Mouse (Mus musculus) Patski (cell line): Measurements from ENCODE around the gene Zdhhc13. TPM values are rescaled to one million over a fixed set of nuclear protein-coding genes. Genes with fewer than 3 reads are reported as not detected.
A peak's percentile ranks its signal among the peaks of the same experiment; 100 is the strongest.

Experiments used
- ATAC-seq: fragments of 100-300 bp; one replicate; pipeline ENCODE4 v1.8.0; 2021
- CTCF ChIA-PET: fragments of 350-600 bp; sonication (Branson Sonifier 250); formaldehyde crosslinking; loops from one replicate; lab custom pipeline; 2022; ENCODE audit warnings: inconsistent platforms; lab: Charles Lee
- POLR2A ChIA-PET: fragments of 350-600 bp; sonication (Branson Sonifier 250); formaldehyde crosslinking; loops from one replicate; lab custom pipeline; 2022; ENCODE audit warnings: antibody characterized with exemption, inconsistent platforms; lab: Charles Lee
- DNase-seq: peaks from one replicate; pipeline ENCODE4 v3.0.0-alpha.2; 2011; ENCODE audit warnings: low read depth, low spot score
- H3K27me3 ChIP-seq: fragments of 371-371 bp; one replicate; pipeline ENCODE4 v1.5.1; 2021
- CTCF ChIP-seq: fragments of 100-300 bp; IDR thresholded peaks from one replicate; pipeline ENCODE4 v1.5.1; 2021
- in situ Hi-C: fragments of 300-500 bp; cut with MboI; formaldehyde crosslinking; loops from 3 replicates; pipeline ENCODE4 v1.11.1; 2018; ENCODE audit warnings: low pct_unique_long_range_greater_than_20kb, mixed read lengths
- polyA plus RNA-seq: library from polyadenylated mRNA; unstranded; gene quantifications from one replicate; pipeline ENCODE4 v1.2.3, GENCODE M21; 2021

The Zdhhc13 gene
- polyA plus RNA-seq, 1 experiment from 2014 or later: 59.2 TPM

- CTCF ChIA-PET: interaction anchor here (1.1 to 1.4 kb wide), 2 partner anchors 10 to 13 kb away, joined by 3 read pairs; no protein-coding TSS in a partner anchor
- POLR2A ChIA-PET: interaction anchor here (0.9 kb wide), 1 partner anchor 19 kb away, joined by 3 read pairs; no protein-coding TSS in a partner anchor
- no peaks in the 10 kb centered on the region for H3K27me3 ChIP-seq
- no peak for TF ChIP-seq CTCF
- ATAC-seq (no peak), DNase-seq (no peak)
- in situ Hi-C loops: no loop called here
Measured at GRCm38 (mm10) chr7:48847820-48848650, 59.2 kb downstream of the Zdhhc13 start, which contains the start of gene Csrp3. TSS of gene Csrp3 (minus strand) at chr7:48848033.

- DNase-seq (no peak), ATAC-seq (no peak)
- no peak for TF ChIP-seq CTCF
- ChIA-PET POLR2A (no interaction called here), CTCF (interaction anchor here (0.7 to 1.3 kb wide), 5 partner anchors 7 to 15 kb away, joined by 3 read pairs; no protein-coding TSS in a partner anchor)
- in situ Hi-C loops: no loop called here
- H3K27me3 ChIP-seq: no peaks in the 10 kb centered on the region
Measured at GRCm38 (mm10) chr7:48851529-48852104, 62.8 kb downstream of the Zdhhc13 start.

- ChIA-PET CTCF (interaction anchor here (1.1 kb wide), 1 partner anchor 11 kb away, joined by 3 read pairs; no protein-coding TSS in a partner anchor), POLR2A (no interaction called here)
- no peak for DNase-seq
- H3K27me3 ChIP-seq: no peaks in the 10 kb centered on the region
- in situ Hi-C loops: no loop called here
- TF ChIP-seq CTCF: no peak
- ATAC-seq: no peak
Measured at GRCm38 (mm10) chr7:48853496-48853895, 64.7 kb downstream of the Zdhhc13 start.

DNA sequence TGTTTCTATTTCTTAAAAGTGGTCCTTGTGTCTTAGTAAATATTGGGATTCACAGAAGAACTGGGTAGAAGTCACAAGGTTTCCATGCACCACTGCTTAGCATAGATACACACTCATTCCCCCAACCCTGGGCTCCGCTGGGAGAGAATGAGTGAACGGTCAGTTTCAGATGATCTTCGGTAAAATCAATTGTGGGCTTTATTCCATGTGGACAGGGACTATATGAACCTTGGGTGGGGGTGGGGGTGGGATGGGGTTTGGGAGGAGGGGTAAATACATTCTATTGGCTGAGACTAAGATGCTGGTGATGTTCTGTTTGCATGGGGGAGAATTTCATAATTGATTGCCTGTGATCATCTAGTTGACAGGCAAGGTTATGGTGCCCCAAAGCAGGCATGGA is 66.7 kb downstream of the Zdhhc13 start:
- no peak for TF ChIP-seq CTCF
- in situ Hi-C loops: no loop called here
- H3K27me3 ChIP-seq: no peaks in the 10 kb centered on the region
- ChIA-PET POLR2A (no interaction called here), CTCF (interaction anchor here (1.0 to 1.6 kb wide), 3 partner anchors 9 to 24 kb away, joined by 3 to 4 read pairs (median 4); no protein-coding TSS in a partner anchor)
- no peak for ATAC-seq
- no peak for DNase-seq

DNA sequence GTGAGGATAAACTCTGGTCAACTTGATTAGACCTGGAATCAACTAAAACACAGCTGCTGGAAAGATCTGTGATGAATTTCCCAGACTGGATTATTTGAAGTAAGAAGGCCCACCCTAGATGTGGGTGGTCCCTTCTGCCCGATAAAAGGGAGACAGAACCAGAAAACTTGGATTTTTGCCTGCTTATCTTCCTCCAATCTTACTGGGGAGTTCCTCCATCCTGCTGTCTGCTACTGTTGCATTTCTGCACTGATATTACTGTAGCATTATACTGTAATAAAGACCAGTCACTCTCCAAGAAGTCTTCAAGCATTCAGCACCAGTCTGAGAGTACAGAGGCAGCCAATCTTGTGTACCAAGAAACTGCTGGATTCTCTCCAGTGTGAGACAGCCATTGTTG is 69.5 kb downstream of the Zdhhc13 start:
- ChIA-PET CTCF (interaction anchor here (1.4 to 1.7 kb wide), 2 partner anchors 10 to 13 kb away, joined by 3 to 5 read pairs; partner anchors contain the start of gene Csrp3), POLR2A (interaction anchor here (0.6 kb wide), 1 partner anchor 112 kb away, joined by 3 read pairs; no protein-coding TSS in a partner anchor)
- no peak for TF ChIP-seq CTCF
- DNase-seq (no peak), ATAC-seq (no peak)
- H3K27me3 ChIP-seq: no peaks in the 10 kb centered on the region
- in situ Hi-C loops: no loop called here

DNA sequence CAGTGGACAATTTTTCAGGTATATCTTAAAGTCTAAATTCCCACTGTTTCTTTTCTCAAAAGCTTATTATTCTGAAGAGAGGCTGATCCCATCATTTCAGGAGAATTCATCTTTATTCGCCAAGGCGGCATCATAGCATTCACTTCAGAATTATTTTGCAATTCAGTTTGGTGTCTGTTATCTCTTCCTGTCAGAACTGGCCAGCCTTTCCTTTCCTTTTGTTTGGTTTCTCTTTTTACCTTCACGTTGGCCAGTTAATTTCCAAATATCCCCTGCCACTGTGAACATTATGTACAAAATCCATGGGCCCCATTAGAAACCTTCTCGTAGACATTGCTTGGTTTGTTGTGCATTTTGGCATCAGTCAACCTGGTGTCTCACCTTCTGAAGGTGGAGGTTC is 70.6 kb downstream of the Zdhhc13 start:
- TF ChIP-seq CTCF: no peak
- H3K27me3 ChIP-seq: no peaks in the 10 kb centered on the region
- in situ Hi-C loops: no loop called here
- ChIA-PET CTCF (interaction anchor here (0.7 kb wide), 1 partner anchor 33 kb away, joined by 3 read pairs; no protein-coding TSS in a partner anchor), POLR2A (no interaction called here)
- DNase-seq (no peak), ATAC-seq (no peak)

DNA sequence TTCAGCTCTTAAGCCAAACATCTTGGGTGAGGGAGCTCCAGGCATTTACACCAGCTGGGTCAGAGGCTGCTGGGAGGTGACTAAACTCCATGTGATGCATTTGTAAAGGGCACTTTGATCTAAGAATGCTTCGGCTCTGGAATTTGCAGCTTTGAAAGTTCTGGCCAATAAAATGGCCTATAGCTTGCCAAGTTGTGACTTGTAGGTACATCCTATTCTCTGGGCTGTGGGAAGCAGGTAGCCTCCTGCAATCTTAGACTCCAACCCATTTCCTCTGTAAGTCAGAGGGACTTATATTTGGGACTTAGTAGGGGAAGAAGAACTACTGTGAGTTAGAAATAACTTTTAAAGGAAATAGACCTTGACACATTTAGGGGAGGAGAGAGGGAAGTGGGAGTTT is 72.1 kb downstream of the Zdhhc13 start:
- no peak for DNase-seq
- POLR2A ChIA-PET: no interaction called here

GRCm38 (mm10) chr7:48861796-48862195 is 73.0 kb downstream of the Zdhhc13 start:
- no peaks in the 10 kb centered on the region for H3K27me3 ChIP-seq
- ChIA-PET CTCF (interaction anchor here (1.4 kb wide), 1 partner anchor 97 kb away, joined by 3 read pairs; no protein-coding TSS in a partner anchor), POLR2A (no interaction called here)
- ATAC-seq (no peak), DNase-seq (no peak)
- in situ Hi-C loops: no loop called here
- no peak for TF ChIP-seq CTCF

More for the DNA sequence above, 72.1 kb downstream of the Zdhhc13 start:
- peak; percentile 81 for ATAC-seq
- CTCF ChIA-PET: interaction anchor here (0.7 to 1.4 kb wide), 2 partner anchors 9 to 12 kb away, joined by 3 read pairs; no protein-coding TSS in a partner anchor
- no peak for TF ChIP-seq CTCF
- in situ Hi-C loops: no loop called here
- H3K27me3 ChIP-seq: no peaks in the 10 kb centered on the region

DNA sequence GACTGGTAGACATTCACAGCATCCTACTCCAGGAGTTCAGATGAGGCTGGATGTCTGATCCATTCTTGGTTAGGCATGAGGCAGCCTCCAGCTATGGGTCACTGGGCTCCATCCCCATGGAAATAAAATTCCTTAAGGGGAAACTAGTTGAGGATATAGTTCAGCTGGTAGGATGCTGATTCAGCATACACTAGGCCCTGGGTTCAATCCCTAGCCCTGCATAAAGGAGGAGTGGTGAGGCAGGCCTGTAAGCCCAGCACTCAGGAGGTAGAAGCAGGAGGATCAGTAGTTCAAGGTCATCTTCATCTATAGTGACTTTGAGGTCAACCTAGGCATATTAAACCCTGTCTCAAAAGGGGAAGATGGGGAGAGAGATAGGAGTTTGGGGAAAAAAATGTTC is 75.4 kb downstream of the Zdhhc13 start:
- no peak for TF ChIP-seq CTCF
- in situ Hi-C loops: no loop called here
- ChIA-PET CTCF (interaction anchor here (1.2 kb wide), 1 partner anchor 10 kb away, joined by 3 read pairs; no protein-coding TSS in a partner anchor), POLR2A (no interaction called here)
- H3K27me3 ChIP-seq: no peaks in the 10 kb centered on the region
- ATAC-seq (no peak), DNase-seq (no peak)

DNA sequence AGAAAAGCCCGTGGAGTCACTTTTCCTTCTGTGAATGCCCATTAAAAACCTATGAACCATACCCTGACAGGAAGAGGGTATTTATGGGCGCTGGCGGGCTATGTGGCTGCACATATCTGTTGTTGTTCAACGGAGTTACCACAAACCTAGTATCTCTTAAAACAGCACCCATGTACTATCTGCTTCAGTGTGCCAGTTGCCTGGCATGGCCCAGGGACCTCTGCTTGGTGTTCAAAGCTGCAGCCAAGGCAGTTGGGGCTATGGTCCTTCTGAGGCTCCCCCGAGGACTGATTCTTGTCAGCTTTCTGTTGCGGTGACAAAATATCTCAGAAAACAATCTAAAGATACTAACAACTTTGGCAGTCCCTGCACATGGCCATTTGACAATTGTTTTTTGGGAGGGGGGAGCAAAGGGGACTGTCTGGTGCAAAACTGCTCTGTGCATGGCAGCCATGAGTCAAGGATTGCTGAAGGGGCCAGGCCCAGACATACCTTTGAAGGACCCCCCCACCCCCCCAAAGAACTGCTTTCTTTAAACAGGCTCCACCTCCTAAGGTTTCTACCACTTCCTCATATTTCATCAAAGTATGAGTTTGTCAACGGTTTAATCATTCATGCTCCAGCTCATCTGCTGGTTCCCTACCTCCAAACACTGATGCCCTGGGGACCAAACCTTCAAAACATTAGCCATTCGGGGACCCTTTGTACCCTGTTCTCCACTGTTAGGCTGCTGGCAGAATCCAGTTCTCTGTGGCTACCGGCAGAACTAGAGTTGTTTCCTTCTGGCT is 76.1 kb downstream of the Zdhhc13 start:
- TF ChIP-seq CTCF: no peak
- in situ Hi-C loops: no loop called here
- ATAC-seq: no peak
- no peaks in the 10 kb centered on the region for H3K27me3 ChIP-seq
- ChIA-PET POLR2A (no interaction called here), CTCF (interaction anchor here (1.2 to 1.3 kb wide), 2 partner anchors 9 to 11 kb away, joined by 3 read pairs; no protein-coding TSS in a partner anchor)
- DNase-seq: no peak
